Mouse (Mus musculus) stomach, embryonic 16.5 days (tissue): Measurements from ENCODE around the gene Hoxd12. TPM values are rescaled to one million over a fixed set of nuclear protein-coding genes. Genes with fewer than 3 reads are reported as not detected.

ENCODE experiments used
- ATAC-seq: fragments of 200-750 bp; cut with Nextera tagmentation; 2 replicates; pipeline ENCODE4 v1.8.0; 2017; ENCODE audit warnings: moderate number of reproducible peaks, moderate TSS enrichment; ENCODE audit not compliant: insufficient read depth, low FRiP score
- H3K27ac ChIP-seq: fragments of 300-500 bp; sonication (generic); 2 replicates; pipeline ENCODE4 v1.5.1; 2014; ENCODE audit warnings: low read length
- H3K27me3 ChIP-seq: fragments of 300-500 bp; sonication (generic); 2 replicates; pipeline ENCODE4 v1.6.1; 2014; ENCODE audit warnings: low read length, control low read depth, mixed read lengths; ENCODE audit not compliant: control insufficient read depth, insufficient read depth
- H3K36me3 ChIP-seq: fragments of 300-500 bp; sonication (generic); 2 replicates; pipeline ENCODE4 v1.6.1; 2014; ENCODE audit warnings: low read length; ENCODE audit not compliant: control insufficient read depth, insufficient read depth
- H3K4me1 ChIP-seq: fragments of 300-500 bp; sonication (generic); 2 replicates; pipeline ENCODE4 v1.6.1; 2014; ENCODE audit warnings: low read length, control low read depth, mixed read lengths; ENCODE audit not compliant: control insufficient read depth, insufficient read depth
- H3K4me2 ChIP-seq: fragments of 300-500 bp; sonication (generic); 2 replicates; pipeline ENCODE4 v1.6.1; 2014; ENCODE audit warnings: low read depth, low read length, mixed read lengths
- H3K4me3 ChIP-seq: fragments of 300-500 bp; sonication (generic); replicated peaks from 2 replicates; pipeline ENCODE4 v1.5.1; 2014; ENCODE audit warnings: mild to moderate bottlenecking, low read length
- H3K9ac ChIP-seq: fragments of 300-500 bp; sonication (generic); 2 replicates; pipeline ENCODE4 v1.6.1; 2014; ENCODE audit warnings: low read length
- H3K9me3 ChIP-seq: fragments of 300-500 bp; sonication (generic); replicated peaks from 2 replicates; pipeline ENCODE4 v1.6.1; 2016; ENCODE audit warnings: low read length, control low read depth; ENCODE audit not compliant: control insufficient read depth
- WGBS: fragments of 180-500 bp; shearing (Covaris S2); extraction: QIAGEN DNeasy Blood & Tissue Kit; methylation state at CpG from one replicate; pipeline ENCODE4 v1.1.7; 2014; 5-methylcytosine and 5-hydroxymethylcytosine counted together
- polyA plus RNA-seq: library from polyadenylated mRNA; unstranded; fragments of >200 nt; fragmentation: Nextera tagmentation; extraction: Ambion mirVana; gene quantifications from 2 replicates; pipeline ENCODE4 v1.2.1, GENCODE M21; 2015

The Hoxd12 gene
- polyA plus RNA-seq, 1 experiment from 2014 or later = 0.05 TPM

GRCm38 (mm10) chr2:74703720-74704392, 29.0 kb downstream of the Hoxd12 start:
- Histone ChIP-seq H3K9ac (no peak overlapping the region), H3K27me3 (peaks cover 90% of the 10 kb centered on the region), H3K9me3 (no peaks in the 10 kb centered on the region), H3K27ac (no peak overlapping the region), H3K4me2 (no peak overlapping the region), H3K4me3 (no peak overlapping the region), H3K36me3 (no peaks in the 10 kb centered on the region), H3K4me1 (0 out of 2 replicates have a peak, but pooled peaks cover 3% of the 10 kb centered on the region)
- ATAC-seq = no peak
- WGBS = 7% methylated on average over 26 of the region's 26 CpGs

GRCm38 (mm10) chr2:74704393-74704998, 29.7 kb downstream of the Hoxd12 start, which contains the start of gene Hoxd8:
TSS of gene Hoxd8 (plus strand) at chr2:74704615.
- Histone ChIP-seq H3K9ac (peak within 1 kb of the TSS; percentile 69), H3K27me3 (peaks cover 89% of the 10 kb centered on the region), H3K9me3 (no peaks in the 10 kb centered on the region), H3K27ac (no peak within 1 kb of the TSS), H3K4me1 (0 out of 2 replicates have a peak, but pooled peaks cover 3% of the 10 kb centered on the region), H3K4me3 (peak within 1 kb of the TSS; percentile 50), H3K36me3 (no peaks in the 10 kb centered on the region), H3K4me2 (peak within 1 kb of the TSS; percentile 74)
- ATAC-seq = no peak
- 1% methylated on average over 41 of the region's 52 CpGs for WGBS

- ATAC-seq = peak; percentile 8; the same call in 1 of the 2 replicates
- Histone ChIP-seq H3K9ac (peak overlapping the region; percentile 69), H3K4me1 (0 out of 2 replicates have a peak, but pooled peaks cover 3% of the 10 kb centered on the region), H3K27ac (no peak overlapping the region), H3K9me3 (no peaks in the 10 kb centered on the region), H3K36me3 (no peaks in the 10 kb centered on the region), H3K4me3 (peak overlapping the region; percentile 50), H3K4me2 (peak overlapping the region; percentile 74), H3K27me3 (peaks cover 89% of the 10 kb centered on the region)
- 0% methylated on average over 41 of the region's 66 CpGs for WGBS
Observed at GRCm38 (mm10) chr2:74704999-74705466, 30.2 kb downstream of the Hoxd12 start.

- Histone ChIP-seq H3K4me3 (peak overlapping the region; percentile 50), H3K9me3 (no peaks in the 10 kb centered on the region), H3K36me3 (no peaks in the 10 kb centered on the region), H3K27me3 (peaks cover 89% of the 10 kb centered on the region), H3K4me1 (0 out of 2 replicates have a peak, but pooled peaks cover 3% of the 10 kb centered on the region), H3K27ac (no peak overlapping the region), H3K9ac (peak overlapping the region; percentile 69), H3K4me2 (peak overlapping the region; percentile 74)
- ATAC-seq = peak; percentile 54; the same call in 1 of the 2 replicates
- WGBS = under 1% methylated on average over 79 of the region's 85 CpGs
Observed at GRCm38 (mm10) chr2:74705467-74706089, 30.8 kb downstream of the Hoxd12 start.

DNA sequence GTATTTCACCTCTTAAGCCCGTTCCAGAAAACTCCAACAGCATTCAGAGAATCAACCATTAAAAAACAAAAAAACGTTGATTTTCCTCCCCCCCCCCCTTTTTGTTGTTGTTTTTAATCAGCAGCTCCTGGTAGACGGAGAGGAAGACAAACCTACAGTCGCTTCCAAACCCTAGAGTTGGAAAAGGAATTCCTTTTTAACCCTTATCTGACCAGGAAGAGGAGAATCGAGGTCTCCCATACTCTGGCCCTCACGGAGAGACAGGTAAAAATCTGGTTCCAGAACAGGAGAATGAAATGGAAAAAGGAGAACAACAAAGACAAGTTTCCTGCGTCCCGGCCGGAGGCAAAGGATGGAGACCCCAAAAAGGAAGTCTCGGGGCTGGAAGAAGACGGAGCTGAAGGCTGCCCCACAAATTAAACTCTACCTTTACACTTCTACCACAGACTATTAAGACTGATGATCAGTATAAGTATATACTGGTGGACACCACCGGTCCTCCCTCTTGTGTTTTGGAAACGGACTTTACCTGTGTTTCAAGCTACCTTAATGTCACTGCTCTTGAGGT, 31.7 kb downstream of the Hoxd12 start:
- Histone ChIP-seq H3K4me2 (0 out of 2 replicates have a peak overlapping the region, but pooled peaks have one; percentile 1), H3K27me3 (peaks cover 87% of the 10 kb centered on the region), H3K4me1 (0 out of 2 replicates have a peak, but pooled peaks cover 3% of the 10 kb centered on the region), H3K27ac (no peak overlapping the region), H3K9me3 (no peaks in the 10 kb centered on the region), H3K4me3 (peak overlapping the region; percentile 50), H3K9ac (no peak overlapping the region), H3K36me3 (no peaks in the 10 kb centered on the region)
- WGBS = 6% methylated on average over 13 of the region's 13 CpGs
- no peak for ATAC-seq

- Histone ChIP-seq H3K9me3 (no peaks in the 10 kb centered on the region), H3K9ac (no peak overlapping the region), H3K27ac (no peak overlapping the region), H3K36me3 (no peaks in the 10 kb centered on the region), H3K4me3 (no peak overlapping the region), H3K27me3 (peaks cover 92% of the 10 kb centered on the region), H3K4me1 (0 out of 2 replicates have a peak, but pooled peaks cover 5% of the 10 kb centered on the region), H3K4me2 (no peak overlapping the region)
- WGBS = 23% methylated on average over 7 of the region's 7 CpGs
- no peak for ATAC-seq
Observed at GRCm38 (mm10) chr2:74707599-74707998, 32.8 kb downstream of the Hoxd12 start.

DNA sequence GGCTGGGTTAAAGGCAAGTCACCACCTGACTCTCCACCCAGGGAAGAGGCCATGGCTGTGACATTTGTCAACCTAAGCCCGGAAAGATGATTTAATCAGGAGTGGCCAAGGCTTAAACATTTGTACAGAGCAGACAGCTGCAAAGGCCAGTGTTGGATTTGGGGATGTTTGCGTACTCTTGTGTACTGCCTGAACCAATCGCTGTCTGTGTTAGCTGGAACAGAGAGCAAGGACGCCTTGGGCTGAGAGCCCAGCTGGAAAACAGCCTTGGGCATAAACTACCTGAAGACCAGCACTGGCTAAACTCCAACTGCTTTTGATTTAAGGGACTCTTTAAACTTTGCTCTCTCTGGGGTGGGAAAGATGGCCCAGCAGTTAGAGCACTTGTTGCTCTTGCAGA, 33.9 kb downstream of the Hoxd12 start:
- Histone ChIP-seq H3K4me2 (no peak overlapping the region), H3K36me3 (no peaks in the 10 kb centered on the region), H3K9me3 (no peaks in the 10 kb centered on the region), H3K27me3 (peaks cover 91% of the 10 kb centered on the region), H3K9ac (no peak overlapping the region), H3K4me1 (0 out of 2 replicates have a peak, but pooled peaks cover 5% of the 10 kb centered on the region), H3K27ac (no peak overlapping the region), H3K4me3 (no peak overlapping the region)
- ATAC-seq = no peak
- WGBS = 23% methylated on average over 4 of the region's 4 CpGs

DNA sequence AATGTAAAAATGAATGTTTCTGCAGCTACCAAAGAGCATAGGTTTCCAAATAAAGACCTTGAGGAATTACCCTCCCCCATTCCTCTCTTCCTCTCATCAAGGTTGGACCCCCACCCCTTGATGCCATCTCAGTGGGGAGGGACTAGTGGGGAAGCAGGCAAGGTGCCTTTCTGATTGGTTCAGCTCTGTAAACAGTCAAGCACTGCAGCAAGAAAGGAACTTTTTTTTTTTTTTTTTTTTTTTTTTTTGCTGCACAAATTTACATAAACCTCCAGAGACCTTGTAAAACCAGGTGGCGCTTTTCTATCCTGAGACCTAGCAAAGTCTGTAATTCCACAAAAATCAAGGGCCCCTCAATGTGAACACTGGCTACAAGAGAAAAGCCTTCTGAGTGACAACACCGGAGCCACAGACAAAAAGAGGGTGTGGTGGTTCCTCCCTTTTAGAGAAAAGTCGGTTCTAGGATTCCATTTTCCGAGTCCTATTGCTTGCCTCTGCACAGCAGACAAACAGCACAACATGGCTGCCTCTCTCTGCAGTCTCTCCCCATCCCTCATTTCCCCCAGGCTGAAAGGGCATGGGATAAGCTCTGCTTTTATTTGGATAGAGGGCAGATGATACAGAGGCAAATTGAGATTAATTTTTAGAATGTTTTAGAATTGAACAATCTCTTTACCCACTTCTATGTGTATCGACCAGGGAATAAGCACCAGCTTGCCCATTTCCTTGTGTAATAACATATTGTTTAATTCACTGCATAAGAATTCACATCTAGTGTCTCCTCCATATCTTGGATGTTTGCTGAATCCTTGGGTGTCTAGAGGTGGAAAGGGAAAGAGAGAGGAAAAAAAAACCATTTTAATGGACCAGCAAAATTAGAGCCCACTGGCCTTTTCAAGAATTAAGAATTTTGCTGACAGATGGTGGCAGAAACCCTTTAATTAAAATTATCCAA, 34.9 kb downstream of the Hoxd12 start:
- no peak overlapping the region for H3K4me2 ChIP-seq
- ATAC-seq = no peak
- H3K9me3 ChIP-seq = no peaks in the 10 kb centered on the region
- no peak overlapping the region for H3K9ac ChIP-seq
- no peak overlapping the region for H3K27ac ChIP-seq
- H3K4me1 ChIP-seq = 0 out of 2 replicates have a peak, but pooled peaks cover 5% of the 10 kb centered on the region
- H3K4me3 ChIP-seq = no peak overlapping the region
- H3K27me3 ChIP-seq = peaks cover 88% of the 10 kb centered on the region
- 14% methylated on average over 5 of the region's 5 CpGs for WGBS
- H3K36me3 ChIP-seq = no peaks in the 10 kb centered on the region
